Mouse (Mus musculus) G1E-ER4 (cell line): ENCODE results near the gene Dctpp1. TPM values are rescaled to one million over a fixed set of nuclear protein-coding genes. Genes with fewer than 3 reads are reported as not detected.

Experiments used
- GATA1 ChIP-seq: IDR thresholded peaks from one replicate; pipeline ENCODE4 v1.8.0; 2012; ENCODE audit warnings: low read length, inconsistent platforms
- polyA plus RNA-seq: library from polyadenylated mRNA; stranded (reverse); fragments of >175 nt; gene quantifications from 2 replicates; pipeline ENCODE4 v1.2.3, GENCODE M21; 2012

Gene Dctpp1
- polyA plus RNA-seq, 1 experiment = 108 TPM

- no peak for TF ChIP-seq GATA1
Observed at GRCm38 (mm10) chr7:127273925-127274789, 13.6 kb upstream of the Dctpp1 start, which contains the start of gene Sephs2. TSS of gene Sephs2 (minus strand) at chr7:127274055.

- TF ChIP-seq GATA1 = no peak
Observed at GRCm38 (mm10) chr7:127273118-127273923, 12.8 kb upstream of the Dctpp1 start.

GRCm38 (mm10) chr7:127272566-127272965 lies 12.1 kb upstream of the Dctpp1 start:
- no peak for TF ChIP-seq GATA1

- TF ChIP-seq GATA1 = no peak
Observed at GRCm38 (mm10) chr7:127271093-127271492, 10.6 kb upstream of the Dctpp1 start.

GRCm38 (mm10) chr7:127270666-127271065 lies 10.2 kb upstream of the Dctpp1 start:
- TF ChIP-seq GATA1 = no peak

- TF ChIP-seq GATA1 = no peak
Observed at GRCm38 (mm10) chr7:127270256-127270655, 9.7 kb upstream of the Dctpp1 start.

GRCm38 (mm10) chr7:127263526-127263925 lies 3.0 kb upstream of the Dctpp1 start:
- TF ChIP-seq GATA1 = no peak

GRCm38 (mm10) chr7:127262218-127262961 lies 1.9 kb upstream of the Dctpp1 start:
- no peak for TF ChIP-seq GATA1

- TF ChIP-seq GATA1 = no peak
Observed at GRCm38 (mm10) chr7:127259186-127259905, 1.2 kb downstream of the Dctpp1 start.

- TF ChIP-seq GATA1 = no peak
Observed at GRCm38 (mm10) chr7:127256518-127256917, 4.0 kb downstream of the Dctpp1 start.

- TF ChIP-seq GATA1 = no peak
Observed at GRCm38 (mm10) chr7:127255965-127256364, 4.5 kb downstream of the Dctpp1 start.

- no peak for TF ChIP-seq GATA1
Observed at GRCm38 (mm10) chr7:127255008-127255407, 5.5 kb downstream of the Dctpp1 start.

GRCm38 (mm10) chr7:127253821-127254769 lies 6.4 kb downstream of the Dctpp1 start:
- no peak for TF ChIP-seq GATA1

GRCm38 (mm10) chr7:127253341-127253740 lies 7.2 kb downstream of the Dctpp1 start:
- TF ChIP-seq GATA1 = no peak
